Mouse (Mus musculus) yolk sac, embryonic 10.5 days (tissue): Measurements from ENCODE around the gene Cyb5d2.
"Not testable (repeated sequence)": the region's sequence is repeated elsewhere in the genome, so short reads cannot be mapped to it uniquely, and the experiment has no call there.

Experiments used
- DNase-seq: peaks from one replicate; pipeline ENCODE4 v3.0.0-alpha.2; 2017; ENCODE audit warnings: low spot score

The Cyb5d2 gene

DNA sequence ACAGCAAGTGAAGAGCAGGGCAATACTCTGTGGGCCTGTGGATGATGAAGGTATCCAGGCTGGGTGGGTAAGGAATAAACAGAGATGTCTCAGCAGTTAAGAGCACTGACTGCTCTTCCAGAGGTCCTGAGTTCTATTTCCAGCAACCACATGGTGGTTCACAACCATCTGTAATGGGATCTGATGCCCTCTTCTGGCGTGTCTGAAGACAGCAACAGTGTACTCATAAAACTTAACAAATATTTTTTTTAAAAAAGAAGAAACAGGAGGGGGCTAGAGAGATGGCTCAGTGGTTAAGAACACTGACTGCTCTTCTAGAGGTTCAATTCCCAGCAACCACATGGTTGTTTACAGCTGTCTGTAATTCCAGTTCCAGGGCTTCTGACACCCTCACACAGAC is 23.3 kb downstream of the Cyb5d2 start:
- DNase-seq: not testable (repeated sequence)

- no peak for DNase-seq
Observed at GRCm38 (mm10) chr11:72771461-72771860, 24.5 kb downstream of the Cyb5d2 start.

GRCm38 (mm10) chr11:72770816-72771215 is 25.1 kb downstream of the Cyb5d2 start:
- DNase-seq: no peak

DNA sequence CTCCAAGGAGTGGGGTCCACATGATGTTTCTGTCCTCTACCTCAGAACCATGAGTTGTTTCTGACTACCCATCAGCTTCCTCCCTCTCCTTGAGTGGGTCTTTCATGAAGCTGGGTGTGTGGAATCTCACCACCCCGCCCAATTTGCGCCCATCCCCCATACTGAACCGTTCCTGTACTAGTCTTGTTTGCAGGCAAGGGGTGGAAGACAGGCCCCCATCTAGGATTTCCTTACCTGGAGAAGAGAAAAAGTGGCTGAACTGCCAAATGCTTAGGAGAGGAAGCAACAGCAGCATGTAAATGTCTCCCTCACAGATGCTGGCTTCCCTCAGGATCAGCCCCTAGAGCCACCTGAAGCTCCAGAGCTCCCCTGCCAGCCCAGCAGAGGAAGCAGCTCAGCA is 25.6 kb downstream of the Cyb5d2 start:
- DNase-seq: no peak

GRCm38 (mm10) chr11:72769061-72769460 is 26.9 kb downstream of the Cyb5d2 start:
- DNase-seq: no peak

DNA sequence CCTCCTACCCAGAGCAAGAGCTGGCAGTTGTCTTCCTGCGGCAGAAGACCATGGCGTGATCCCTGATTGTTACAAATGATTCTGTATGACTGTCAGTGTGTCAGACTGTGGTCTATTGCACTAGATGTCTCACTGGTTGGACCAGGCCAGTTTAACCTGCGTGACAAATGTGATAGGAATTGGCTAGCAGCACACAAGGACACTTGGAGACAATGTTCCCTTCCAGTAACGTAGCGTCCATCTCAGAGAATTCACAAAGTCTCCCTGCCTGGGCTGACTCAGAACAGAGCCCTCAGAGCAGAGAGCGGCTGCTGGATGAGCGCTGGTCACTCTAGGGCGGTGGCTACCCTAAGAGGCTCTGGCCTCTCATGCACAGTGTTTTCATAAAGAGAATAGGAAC is 28.2 kb downstream of the Cyb5d2 start:
- DNase-seq: no peak

DNA sequence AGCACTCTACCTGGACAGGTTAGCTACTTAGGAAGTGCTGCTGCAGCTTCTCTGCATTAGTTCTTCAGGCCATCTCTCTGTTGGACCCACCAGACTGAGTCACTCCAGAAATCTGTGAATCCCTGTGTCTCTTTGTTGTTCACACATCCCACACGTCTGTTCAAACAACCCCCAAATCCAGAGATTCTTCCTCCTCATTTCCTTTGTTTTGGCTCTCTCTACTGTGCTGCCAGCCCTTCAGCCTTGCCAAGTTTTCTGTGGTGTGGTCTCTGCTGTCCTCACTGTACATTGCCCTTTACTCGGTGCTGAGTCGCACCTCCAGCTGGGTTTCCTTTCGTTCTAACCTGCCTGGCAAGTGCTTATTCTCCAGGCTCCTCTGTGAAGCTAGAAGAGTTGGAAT is 31.7 kb downstream of the Cyb5d2 start:
- no peak for DNase-seq

GRCm38 (mm10) chr11:72760781-72761180 is 35.2 kb downstream of the Cyb5d2 start:
- no peak for DNase-seq

DNA sequence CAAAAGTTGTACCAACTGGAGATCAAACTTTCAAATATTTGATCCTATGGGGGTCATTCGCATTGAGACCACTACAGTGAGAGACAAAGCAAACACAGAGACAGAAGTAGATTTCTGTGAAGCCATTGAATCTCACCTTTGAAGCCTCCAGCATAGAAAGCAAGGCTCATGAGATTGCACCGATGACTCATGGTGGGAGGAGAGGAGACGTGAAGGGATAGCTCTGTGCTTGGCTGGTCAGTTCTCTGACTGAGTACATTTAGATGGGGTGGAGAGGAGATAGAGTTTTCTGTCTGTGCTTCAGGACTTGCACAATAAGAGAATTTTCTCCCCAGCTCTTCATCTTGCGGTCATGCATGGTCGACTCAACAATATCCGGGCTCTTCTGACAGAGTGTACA is 36.4 kb downstream of the Cyb5d2 start:
- DNase-seq: no peak

- no peak for DNase-seq
Observed at GRCm38 (mm10) chr11:72758316-72758715, 37.6 kb downstream of the Cyb5d2 start.

DNA sequence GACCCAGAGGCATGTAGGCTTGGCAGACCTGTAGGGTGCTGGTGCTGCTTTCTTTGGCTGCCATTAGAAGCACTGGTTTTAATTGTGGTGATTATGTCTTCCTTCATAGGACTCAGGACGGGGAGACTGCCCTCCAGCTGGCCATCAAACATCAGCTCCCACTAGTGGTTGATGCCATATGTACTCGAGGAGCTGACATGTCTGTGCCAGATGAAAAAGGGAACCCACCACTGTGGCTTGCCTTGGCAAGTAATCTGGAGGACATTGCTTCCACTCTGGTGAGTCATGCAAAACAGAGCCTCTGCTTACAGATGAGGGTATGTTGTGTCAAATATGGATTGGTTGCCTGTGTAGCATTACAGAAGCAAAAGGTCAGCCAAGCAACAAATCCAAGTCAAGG is 44.0 kb downstream of the Cyb5d2 start:
- DNase-seq: no peak

DNA sequence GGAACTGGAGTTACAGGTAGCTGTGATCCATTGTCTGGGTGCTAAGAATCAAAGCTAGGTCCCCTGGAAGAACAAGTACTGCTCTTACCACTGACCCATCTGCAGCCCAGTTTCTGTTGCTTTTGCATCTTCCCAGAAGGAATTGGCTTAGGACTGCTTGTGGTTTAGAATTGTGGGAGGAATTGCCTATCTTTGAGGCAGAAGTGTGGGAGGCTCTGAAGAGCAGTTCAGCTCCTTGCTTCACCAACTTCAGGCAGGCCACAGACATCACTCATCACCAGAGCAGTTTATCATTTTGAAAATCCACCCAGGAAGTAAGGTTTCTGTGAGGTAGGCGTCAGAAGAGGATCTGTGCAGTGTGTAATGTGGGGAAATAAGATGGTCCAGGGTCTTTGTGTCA is 56.9 kb downstream of the Cyb5d2 start:
- DNase-seq: no peak

- not testable (repeated sequence) for DNase-seq
Observed at GRCm38 (mm10) chr11:72737517-72737916, 58.4 kb downstream of the Cyb5d2 start.

GRCm38 (mm10) chr11:72736320-72736719 is 59.6 kb downstream of the Cyb5d2 start:
- DNase-seq: no peak

GRCm38 (mm10) chr11:72735519-72735860 is 60.5 kb downstream of the Cyb5d2 start:
- no peak for DNase-seq

DNA sequence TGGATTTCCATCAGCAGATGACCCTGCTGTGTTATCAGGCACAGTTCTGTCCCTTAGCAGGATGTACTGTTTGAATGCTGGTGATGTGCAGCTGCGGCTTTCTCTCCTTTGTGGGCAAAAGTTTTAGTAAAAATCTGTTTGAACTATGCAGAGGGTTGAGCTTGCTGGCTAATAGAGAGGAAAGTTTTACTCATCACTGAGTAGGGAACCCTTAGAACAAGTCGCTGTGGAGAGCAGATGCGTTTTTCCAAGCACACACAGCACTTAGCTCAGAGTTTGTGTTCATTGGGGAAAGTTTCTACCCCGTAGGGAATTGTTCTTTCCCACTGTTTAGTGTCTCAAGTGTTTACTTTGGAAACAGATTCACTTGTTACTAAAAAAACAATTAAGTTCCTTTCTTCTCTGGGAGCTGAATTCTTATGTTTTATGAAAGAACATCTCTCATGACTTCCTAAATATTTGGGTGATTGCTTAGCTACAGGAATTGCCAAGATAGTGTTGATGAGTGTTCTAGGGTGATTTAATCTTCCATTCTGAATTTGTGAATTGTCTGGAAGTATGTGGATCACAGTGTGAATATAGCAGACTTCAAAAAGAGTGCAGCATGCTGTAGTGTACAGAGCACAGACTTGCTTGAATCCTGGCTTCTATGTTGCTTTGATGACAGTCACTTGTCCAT is 61.0 kb downstream of the Cyb5d2 start:
- DNase-seq: no peak

DNA sequence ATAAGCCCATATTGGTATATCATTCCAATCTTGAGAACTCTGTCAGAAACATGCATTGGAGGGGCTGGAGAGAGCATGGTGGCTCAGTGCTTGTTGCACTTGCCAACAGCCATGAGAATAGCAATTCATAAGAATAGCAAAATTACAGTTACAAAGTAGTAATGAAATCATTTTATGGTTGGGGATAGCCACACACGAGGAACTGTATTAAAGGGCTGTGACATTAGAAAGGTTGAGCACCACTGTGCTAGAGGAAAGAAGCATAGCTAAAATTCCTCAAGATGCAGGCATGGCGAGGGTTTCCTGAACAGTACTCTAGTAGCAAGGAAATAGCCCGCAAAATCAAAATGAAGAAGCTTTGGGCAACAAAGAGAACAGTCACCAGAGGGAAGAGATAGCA is 62.2 kb downstream of the Cyb5d2 start:
- DNase-seq: no peak
